Mouse (Mus musculus) hindbrain, embryonic 16.5 days (tissue): ENCODE data around the gene Slc6a13. TPM values are rescaled to one million over a fixed set of nuclear protein-coding genes. Genes with fewer than 3 reads are reported as not detected.

ENCODE experiments used
- ATAC-seq: fragments of 200-750 bp; cut with Nextera tagmentation; 2 replicates; pipeline ENCODE4 v1.8.0; 2017; ENCODE audit warnings: moderate TSS enrichment, moderate library complexity
- H3K27ac ChIP-seq: fragments of 300-500 bp; sonication (generic); 2 replicates; pipeline ENCODE4 v1.5.1; 2014; ENCODE audit warnings: low read depth, mild to moderate bottlenecking, control low read depth, low read length, moderate library complexity
- H3K27me3 ChIP-seq: fragments of 300-500 bp; sonication (generic); replicated peaks from 2 replicates; pipeline ENCODE4 v1.6.1; 2014; ENCODE audit warnings: low read length; ENCODE audit not compliant: control insufficient read depth, insufficient read depth
- H3K36me3 ChIP-seq: fragments of 300-500 bp; sonication (generic); 2 replicates; pipeline ENCODE4 v1.6.1; 2014; ENCODE audit warnings: mild to moderate bottlenecking, low read length, moderate library complexity, mixed read lengths; ENCODE audit not compliant: control insufficient read depth, insufficient read depth
- H3K4me1 ChIP-seq: fragments of 300-500 bp; sonication (generic); 2 replicates; pipeline ENCODE4 v1.6.1; 2014; ENCODE audit warnings: low read depth, low read length; ENCODE audit not compliant: control insufficient read depth, insufficient read depth
- H3K4me2 ChIP-seq: fragments of 300-500 bp; sonication (generic); 2 replicates; pipeline ENCODE4 v1.6.1; 2014; ENCODE audit warnings: mild to moderate bottlenecking, low read length, control low read depth, moderate library complexity
- H3K4me3 ChIP-seq: fragments of 300-500 bp; sonication (generic); 2 replicates; pipeline ENCODE4 v1.5.1; 2014; ENCODE audit warnings: mild to moderate bottlenecking, low read length, control low read depth, moderate library complexity
- H3K9ac ChIP-seq: fragments of 300-500 bp; sonication (generic); 2 replicates; pipeline ENCODE4 v1.6.1; 2014; ENCODE audit warnings: low read depth, mild to moderate bottlenecking, control low read depth, low read length, moderate library complexity
- H3K9me3 ChIP-seq: fragments of 300-500 bp; sonication (generic); 2 replicates; pipeline ENCODE4 v1.6.1; 2014; ENCODE audit warnings: mild to moderate bottlenecking, low read length, moderate library complexity; ENCODE audit not compliant: control insufficient read depth
- WGBS: fragments of 180-500 bp; shearing (Covaris S2); extraction: QIAGEN DNeasy Blood & Tissue Kit; methylation state at CpG from one replicate; pipeline ENCODE4 v1.1.7; 2014; 5-methylcytosine and 5-hydroxymethylcytosine counted together
- polyA plus RNA-seq: library from polyadenylated mRNA; unstranded; fragments of >200 nt; fragmentation: Nextera tagmentation; extraction: Ambion mirVana; gene quantifications from 2 replicates; pipeline ENCODE4 v1.2.1, GENCODE M21; 2015

Gene Slc6a13
- polyA plus RNA-seq, result 55.2 and 61.7 TPM in 2 replicates

- WGBS, result 7% methylated on average over 11 of the region's 11 CpGs
- H3K36me3 ChIP-seq, result no peaks in the 10 kb centered on the region
- H3K4me1 ChIP-seq, result no peaks in the 10 kb centered on the region
- no peaks in the 10 kb centered on the region for H3K27me3 ChIP-seq
- no peak for ATAC-seq
- H3K9me3 ChIP-seq, result no peaks in the 10 kb centered on the region
- H3K27ac ChIP-seq, result no peak within 1 kb of the TSS
- no peak within 1 kb of the TSS for H3K4me3 ChIP-seq
- H3K4me2 ChIP-seq, result no peak within 1 kb of the TSS
- H3K9ac ChIP-seq, result no peak within 1 kb of the TSS
Observed at GRCm38 (mm10) chr6:121299954-121300353, at the start of gene Slc6a13. TSS of gene Slc6a13 (plus strand) at chr6:121300227.

- Histone ChIP-seq H3K9ac (no peak overlapping the region), H3K4me3 (no peak overlapping the region), H3K27ac (no peak overlapping the region), H3K27me3 (no peaks in the 10 kb centered on the region), H3K4me1 (no peaks in the 10 kb centered on the region), H3K9me3 (no peaks in the 10 kb centered on the region), H3K36me3 (no peaks in the 10 kb centered on the region), H3K4me2 (no peak overlapping the region)
- 61% methylated on average over 1 of the region's 1 CpGs for WGBS
- ATAC-seq, result no peak
Observed at GRCm38 (mm10) chr6:121250406-121250805, 49.6 kb upstream of the Slc6a13 start.

GRCm38 (mm10) chr6:121251256-121251655 lies 48.8 kb upstream of the Slc6a13 start:
- no peak overlapping the region for H3K4me3 ChIP-seq
- ATAC-seq, result no peak
- WGBS, result 80% methylated on average over 5 of the region's 5 CpGs

GRCm38 (mm10) chr6:121260548-121260947 lies 39.5 kb upstream of the Slc6a13 start:
- Histone ChIP-seq H3K9me3 (no peaks in the 10 kb centered on the region), H3K27ac (no peak overlapping the region), H3K4me3 (no peak overlapping the region), H3K4me1 (no peaks in the 10 kb centered on the region), H3K36me3 (no peaks in the 10 kb centered on the region), H3K9ac (no peak overlapping the region), H3K4me2 (no peak overlapping the region), H3K27me3 (no peaks in the 10 kb centered on the region)
- WGBS, result 31% methylated on average over 9 of the region's 9 CpGs
- no peak for ATAC-seq

More at GRCm38 (mm10) chr6:121251256-121251655, 48.8 kb upstream of the Slc6a13 start:
- no peak overlapping the region for H3K27ac ChIP-seq
- no peaks in the 10 kb centered on the region for H3K4me1 ChIP-seq
- no peak overlapping the region for H3K4me2 ChIP-seq
- H3K36me3 ChIP-seq, result no peaks in the 10 kb centered on the region
- no peaks in the 10 kb centered on the region for H3K27me3 ChIP-seq
- H3K9me3 ChIP-seq, result no peaks in the 10 kb centered on the region
- no peak overlapping the region for H3K9ac ChIP-seq

GRCm38 (mm10) chr6:121261233-121261632 lies 38.8 kb upstream of the Slc6a13 start:
- Histone ChIP-seq H3K4me2 (no peak overlapping the region), H3K36me3 (no peaks in the 10 kb centered on the region), H3K27ac (no peak overlapping the region), H3K4me3 (no peak overlapping the region), H3K4me1 (no peaks in the 10 kb centered on the region), H3K9me3 (no peaks in the 10 kb centered on the region), H3K27me3 (no peaks in the 10 kb centered on the region), H3K9ac (no peak overlapping the region)
- 83% methylated on average over 8 of the region's 8 CpGs for WGBS
- no peak for ATAC-seq

GRCm38 (mm10) chr6:121262004-121262403 lies 38.0 kb upstream of the Slc6a13 start:
- H3K4me2 ChIP-seq, result no peak overlapping the region
- H3K36me3 ChIP-seq, result no peaks in the 10 kb centered on the region
- H3K27me3 ChIP-seq, result no peaks in the 10 kb centered on the region
- ATAC-seq, result no peak
- no peak overlapping the region for H3K27ac ChIP-seq
- H3K9ac ChIP-seq, result no peak overlapping the region
- WGBS, result 92% methylated on average over 10 of the region's 10 CpGs
- no peaks in the 10 kb centered on the region for H3K9me3 ChIP-seq
- H3K4me3 ChIP-seq, result no peak overlapping the region
- H3K4me1 ChIP-seq, result no peaks in the 10 kb centered on the region

DNA sequence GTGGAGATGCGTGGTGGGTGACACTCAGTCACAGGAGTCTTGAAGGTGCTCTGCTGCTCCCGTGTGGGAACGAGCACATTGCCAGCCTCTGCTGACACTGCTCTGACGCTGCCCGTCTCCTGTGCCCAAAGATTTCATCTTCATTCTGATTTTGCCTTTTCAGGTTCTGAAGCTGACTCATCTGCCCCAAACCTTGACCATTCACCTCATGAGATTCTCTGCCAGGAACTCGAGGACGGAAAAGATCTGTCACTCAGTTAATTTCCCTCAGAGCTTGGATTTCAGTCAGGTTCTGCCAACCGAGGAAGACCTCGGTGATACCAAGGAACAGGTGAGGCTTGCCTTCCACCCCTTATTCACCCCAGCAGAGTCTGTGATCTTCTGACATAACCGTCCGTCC lies 37.5 kb upstream of the Slc6a13 start:
- Histone ChIP-seq H3K4me2 (no peak overlapping the region), H3K27me3 (no peaks in the 10 kb centered on the region), H3K36me3 (no peaks in the 10 kb centered on the region), H3K4me1 (no peaks in the 10 kb centered on the region), H3K4me3 (no peak overlapping the region), H3K9ac (no peak overlapping the region), H3K27ac (no peak overlapping the region), H3K9me3 (no peaks in the 10 kb centered on the region)
- ATAC-seq, result no peak
- 96% methylated on average over 11 of the region's 11 CpGs for WGBS

DNA sequence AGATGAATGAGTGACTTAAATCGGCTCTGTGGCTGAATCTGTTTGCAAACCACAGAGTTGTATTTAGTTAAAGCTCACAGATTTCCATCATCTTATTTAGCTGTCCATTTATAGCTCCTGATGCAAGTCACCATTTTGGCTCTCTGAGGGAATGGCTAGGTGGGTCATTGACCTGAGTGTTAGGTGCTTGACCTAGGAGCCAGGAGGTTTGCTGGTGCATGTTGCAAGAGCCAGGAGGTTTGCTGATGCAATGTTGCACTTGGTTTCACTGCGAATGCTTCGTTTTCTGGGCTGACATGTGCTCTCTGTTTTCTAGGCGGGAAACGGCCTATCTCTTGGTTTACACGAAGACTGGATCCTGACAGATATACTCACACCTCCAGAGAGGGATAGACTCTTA lies 29.9 kb upstream of the Slc6a13 start:
- Histone ChIP-seq H3K27ac (no peak overlapping the region), H3K27me3 (no peaks in the 10 kb centered on the region), H3K4me1 (no peaks in the 10 kb centered on the region), H3K4me3 (no peak overlapping the region), H3K9ac (no peak overlapping the region; the same call in 1 of the 2 replicates), H3K9me3 (no peaks in the 10 kb centered on the region), H3K36me3 (no peaks in the 10 kb centered on the region), H3K4me2 (no peak overlapping the region)
- ATAC-seq, result no peak
- WGBS, result 83% methylated on average over 6 of the region's 6 CpGs

- WGBS, result 12% methylated on average over 4 of the region's 4 CpGs
- Histone ChIP-seq H3K4me3 (no peak overlapping the region), H3K27me3 (no peaks in the 10 kb centered on the region), H3K9ac (no peak overlapping the region), H3K9me3 (no peaks in the 10 kb centered on the region), H3K4me2 (peak overlapping the region; percentile 76), H3K27ac (no peak overlapping the region), H3K4me1 (no peaks in the 10 kb centered on the region), H3K36me3 (no peaks in the 10 kb centered on the region)
- peak; percentile 13; the same call in 1 of the 2 replicates for ATAC-seq
Observed at GRCm38 (mm10) chr6:121271707-121272074, 28.3 kb upstream of the Slc6a13 start.
